Mouse (Mus musculus): ENCODE measurements at regions not wholly inside any gene's neighbourhood (a gene's known extent, or its start where the extent isn't known, plus 50 kb on each side); places are given as distances from the start of the nearest gene placed in this dataset.

DNA sequence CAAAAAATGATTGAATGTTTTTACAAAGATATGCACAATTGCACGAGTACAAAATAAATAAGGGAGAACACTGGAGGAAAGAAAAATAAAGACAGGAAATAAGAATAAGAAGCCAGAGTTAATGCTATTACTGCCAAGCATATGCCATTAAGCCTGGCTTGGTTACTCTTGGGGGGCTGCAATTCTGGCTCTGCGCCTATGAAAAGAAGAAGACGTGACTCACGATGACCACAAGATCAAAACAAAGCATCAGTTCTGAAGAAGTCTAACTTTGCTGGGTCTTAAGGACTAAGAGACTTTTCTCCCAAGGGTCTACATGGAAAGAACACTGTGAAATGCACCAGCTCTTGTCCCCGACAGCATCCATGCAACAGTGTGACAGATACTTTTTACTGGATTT lies 454.8 kb upstream of the Mpdz start:
- TF ChIP-seq MYOG (IDR thresholded peaks at IDR 0.05; ENCODE audit: control insufficient read depth, extremely low read depth, insufficient read length) = no peak
- no peak for TF ChIP-seq CTCF (IDR thresholded peaks at IDR 0.05; ENCODE audit: control insufficient read depth, insufficient read depth, insufficient read length)
- TF ChIP-seq FOSL1 (IDR thresholded peaks at IDR 0.05; ENCODE audit: insufficient read depth, low read length, poor library complexity, severe bottlenecking) = no peak
- TF ChIP-seq MAX (IDR thresholded peaks at IDR 0.05) = no peak
